Mouse (Mus musculus) thymus, adult 2 months (tissue): ENCODE results near the gene Sec1.

Experiments
- CTCF ChIP-seq: fragments of 200-500 bp; IDR thresholded peaks from 2 replicates; pipeline ENCODE4 v1.5.1; 2012; ENCODE audit warnings: mild to moderate bottlenecking, control low read depth, low read length, moderate library complexity, borderline replicate concordance; ENCODE audit not compliant: control insufficient read depth, poor library complexity, insufficient read depth; ENCODE audit errors: extremely low read depth
- POLR2A ChIP-seq: fragments of 200-500 bp; IDR thresholded peaks from 2 replicates; pipeline ENCODE4 v1.6.1; 2012; ENCODE audit warnings: mild to moderate bottlenecking, low read length, control low read depth, moderate library complexity; ENCODE audit not compliant: control insufficient read depth, poor library complexity, insufficient read depth; ENCODE audit errors: extremely low read depth

DNA sequence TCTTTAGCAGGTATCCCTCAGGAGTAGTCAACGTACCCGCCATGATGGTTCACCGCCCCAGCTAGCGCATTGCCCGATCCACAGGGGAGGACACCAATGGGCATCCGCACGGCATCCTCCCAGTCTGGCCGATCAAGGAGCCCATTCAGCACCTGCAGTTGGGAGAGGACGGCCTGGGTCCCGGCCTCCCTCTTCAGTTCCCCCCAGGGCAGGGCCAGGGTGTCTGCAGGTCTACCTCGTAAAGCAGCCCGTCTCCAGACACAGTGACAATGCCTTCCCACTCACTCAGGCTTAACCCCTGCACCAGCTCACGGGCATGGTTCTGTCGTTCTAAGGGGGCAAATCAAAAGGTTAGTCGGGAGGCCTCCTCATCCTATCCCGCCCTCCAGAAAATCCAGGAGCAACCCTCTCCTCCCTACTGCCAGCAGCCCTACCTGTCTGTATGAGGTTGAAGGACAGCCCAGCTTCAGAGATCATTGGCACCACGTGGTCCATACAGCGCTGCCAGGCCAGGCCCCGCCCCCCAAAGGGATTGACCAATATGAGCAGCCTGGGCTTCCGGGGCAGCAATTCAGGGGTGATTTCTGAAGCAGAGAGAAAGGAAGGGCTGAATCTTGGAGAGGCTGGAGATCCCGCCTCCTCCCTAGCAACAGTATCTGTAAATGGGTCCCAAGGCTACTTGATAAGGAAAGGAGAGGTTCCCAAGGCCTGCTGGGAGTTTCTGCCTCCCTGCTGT is 18.0 kb upstream of the Sec1 start:
- TF ChIP-seq POLR2A (no peak), CTCF (no peak)
